Mouse (Mus musculus) ovary, postnatal 10 days (tissue): ENCODE results near the gene Htra1.

Experiments used
- DNase-seq: peaks from one replicate; pipeline ENCODE4 v3.0.0; 2022; ENCODE audit warnings: low spot score

Htra1 gene

GRCm38 (mm10) chr7:131011901-131012300 is 76.0 kb downstream of the Htra1 start:
- no peak for DNase-seq

GRCm38 (mm10) chr7:131019181-131019580 is 83.3 kb downstream of the Htra1 start:
- DNase-seq, result no peak

GRCm38 (mm10) chr7:131024807-131025206 is 88.9 kb downstream of the Htra1 start:
- no peak for DNase-seq

- DNase-seq, result no peak
Observed at GRCm38 (mm10) chr7:131027557-131027956, 91.6 kb downstream of the Htra1 start.

- DNase-seq, result no peak
Observed at GRCm38 (mm10) chr7:131031755-131032154, 95.8 kb downstream of the Htra1 start, which contains the start of gene Dmbt1. Dmbt1 (plus strand) TSS chr7:131032053.
